Mouse (Mus musculus): ENCODE data around the gene Olfr19.
"Not testable (repeated sequence)": the region's sequence is repeated elsewhere in the genome, so short reads cannot be mapped to it uniquely, and the experiment has no call there.

Gene Olfr19

DNA sequence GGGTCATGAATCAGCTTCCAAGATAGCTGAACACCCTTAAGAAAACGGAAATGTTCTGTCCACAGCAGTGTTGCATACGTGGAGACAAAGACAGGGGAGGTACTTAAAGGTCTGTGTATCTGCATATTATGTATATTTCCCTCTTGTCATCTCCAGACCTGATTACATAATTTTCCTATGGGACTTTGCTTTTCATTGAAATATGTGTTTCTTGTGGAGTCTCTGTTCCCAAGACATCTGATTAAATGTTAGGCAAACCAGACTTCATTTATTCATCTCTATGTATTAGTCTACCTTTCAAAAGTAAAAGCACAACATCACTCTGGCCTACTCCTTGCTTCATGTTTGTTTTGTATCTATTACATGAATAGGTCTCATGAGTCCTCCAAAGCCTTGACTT lies at the start of gene Olfr19:
Gene Olfr19, minus strand, starts transcription at position 101 of the 400 bp plus-strand sequence.
- in situ Hi-C loops (cut with MboI): no loop called here

DNA sequence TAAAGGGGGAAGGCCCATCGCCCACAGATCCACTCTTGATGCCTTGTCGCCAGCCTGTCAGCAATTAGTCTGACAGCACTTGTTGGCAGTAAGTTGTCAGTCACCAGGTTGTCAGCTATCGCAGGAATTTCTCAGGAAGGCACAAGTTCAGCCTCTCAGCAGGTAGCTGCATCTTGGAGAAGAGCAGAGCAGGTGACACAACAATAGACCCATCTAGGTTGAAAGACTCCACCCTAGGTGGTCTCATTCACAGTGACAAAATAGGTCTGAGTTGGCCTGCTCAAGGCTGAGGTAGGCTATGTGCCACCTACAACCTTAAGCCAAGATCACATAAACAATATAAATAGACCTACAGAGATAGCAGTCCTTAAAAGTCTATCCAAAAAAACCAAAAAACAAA lies 8.8 kb upstream of the Olfr19 start:
- in situ Hi-C loops (cut with MboI): no loop called here

DNA sequence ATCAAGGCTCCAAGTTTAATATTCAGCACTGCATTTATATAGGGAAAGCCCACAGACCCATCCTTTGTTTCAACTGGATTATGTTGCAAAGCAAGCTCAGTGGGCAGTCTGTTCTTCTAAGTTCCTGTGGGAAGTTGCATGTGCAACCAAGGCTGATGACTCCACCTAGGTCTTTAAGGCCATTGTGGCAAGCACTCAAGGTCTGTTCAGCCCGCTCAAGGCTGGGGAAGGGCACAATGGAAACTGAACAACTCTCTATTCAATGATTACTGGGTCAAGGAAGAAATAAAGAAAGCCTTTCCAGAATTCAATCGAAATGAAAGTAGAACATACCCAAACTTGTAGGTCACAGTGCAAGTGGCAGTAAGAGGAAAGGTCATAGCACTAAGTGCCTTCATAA lies 7.8 kb upstream of the Olfr19 start:
- in situ Hi-C loops (cut with MboI): no loop called here

DNA sequence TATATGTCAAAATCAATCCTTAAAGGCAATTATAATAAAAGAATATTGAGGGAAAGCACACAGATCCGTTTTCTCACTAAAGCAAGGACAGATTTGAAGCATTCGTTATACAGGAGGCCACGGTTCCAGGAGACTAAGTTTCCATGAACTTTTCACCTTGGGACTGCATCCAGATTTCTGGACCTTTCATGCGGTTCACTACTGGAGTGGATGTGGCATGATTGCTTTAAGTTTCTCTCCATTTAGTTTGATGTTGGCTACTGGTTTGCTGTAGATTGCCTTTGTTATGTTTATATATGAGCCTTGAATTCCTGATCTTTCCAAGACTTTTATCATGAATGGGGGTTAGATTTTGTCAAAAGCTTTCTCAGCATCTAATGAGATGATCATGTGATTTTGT lies 11.2 kb downstream of the Olfr19 start:
- in situ Hi-C loops (cut with MboI): no loop called here

DNA sequence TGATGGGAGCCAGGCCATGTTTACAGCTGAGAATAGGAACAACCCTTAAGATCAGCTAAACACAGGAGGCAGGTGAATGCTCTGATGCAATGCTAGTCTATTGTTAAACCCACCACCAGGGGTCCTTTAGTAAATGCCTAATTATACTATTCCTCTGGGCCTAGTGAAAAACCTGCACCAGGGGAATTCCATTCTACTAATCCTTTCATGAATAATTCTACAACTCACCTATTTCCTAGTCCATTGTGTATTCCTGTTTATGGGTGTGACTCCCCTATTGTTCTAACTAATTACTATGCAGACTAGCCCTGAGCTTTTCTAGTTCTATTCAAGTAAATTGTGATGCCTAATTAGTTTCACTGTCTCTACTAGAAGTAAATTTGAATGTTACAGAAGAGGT lies 11.7 kb downstream of the Olfr19 start:
- in situ Hi-C loops (cut with MboI): not testable (repeated sequence)

DNA sequence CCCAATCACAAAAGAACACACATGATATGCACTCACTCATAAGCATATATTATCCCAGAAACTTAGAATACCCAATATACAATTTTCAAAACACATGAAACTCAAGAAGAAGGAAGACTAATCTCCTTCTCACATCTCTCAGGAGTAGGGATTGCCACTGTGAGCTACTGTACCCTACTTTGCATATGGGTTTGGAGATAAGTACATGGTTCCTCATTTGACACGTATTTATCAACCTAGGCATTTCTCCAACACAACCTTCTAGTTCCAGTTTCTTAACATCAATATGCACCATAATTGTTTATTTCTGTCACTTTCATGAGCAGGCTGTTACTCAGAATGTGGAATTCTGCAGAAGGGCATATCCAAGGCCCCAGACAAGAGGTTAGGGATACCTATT lies 31.1 kb downstream of the Olfr19 start:
- in situ Hi-C loops (cut with MboI): no loop called here

DNA sequence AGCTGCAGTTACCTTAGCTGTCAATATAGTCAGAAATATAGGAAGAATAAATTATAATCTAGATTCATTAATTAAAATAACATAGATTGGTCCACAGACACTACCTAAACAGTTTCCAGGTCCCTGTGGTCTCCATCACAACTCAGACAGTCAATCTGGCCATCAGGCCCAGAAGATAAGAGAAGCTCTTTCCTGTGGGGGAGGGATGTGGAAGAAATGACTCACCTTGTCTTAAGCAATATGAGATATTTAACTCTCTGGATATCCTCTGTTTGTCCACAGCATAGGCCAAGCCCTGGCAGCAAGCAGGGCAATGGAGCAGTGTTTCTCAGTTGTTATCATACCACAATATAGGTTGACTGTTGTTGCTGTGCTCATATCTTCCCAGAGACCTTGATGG lies 42.5 kb downstream of the Olfr19 start:
- in situ Hi-C loops (cut with MboI): no loop called here
